Mouse (Mus musculus) frontal cortex, postnatal 14 days (tissue): Measurements from ENCODE around the gene Rrp36.
A peak's percentile ranks its signal among the peaks of the same experiment; 100 is the strongest.

ENCODE experiments used
- DNase-seq, 2 experiments: peaks; one replicate each; pipeline ENCODE4 v3.0.0; 2022; ENCODE audit warnings: low spot score in 2 of 2

Gene Rrp36

DNA sequence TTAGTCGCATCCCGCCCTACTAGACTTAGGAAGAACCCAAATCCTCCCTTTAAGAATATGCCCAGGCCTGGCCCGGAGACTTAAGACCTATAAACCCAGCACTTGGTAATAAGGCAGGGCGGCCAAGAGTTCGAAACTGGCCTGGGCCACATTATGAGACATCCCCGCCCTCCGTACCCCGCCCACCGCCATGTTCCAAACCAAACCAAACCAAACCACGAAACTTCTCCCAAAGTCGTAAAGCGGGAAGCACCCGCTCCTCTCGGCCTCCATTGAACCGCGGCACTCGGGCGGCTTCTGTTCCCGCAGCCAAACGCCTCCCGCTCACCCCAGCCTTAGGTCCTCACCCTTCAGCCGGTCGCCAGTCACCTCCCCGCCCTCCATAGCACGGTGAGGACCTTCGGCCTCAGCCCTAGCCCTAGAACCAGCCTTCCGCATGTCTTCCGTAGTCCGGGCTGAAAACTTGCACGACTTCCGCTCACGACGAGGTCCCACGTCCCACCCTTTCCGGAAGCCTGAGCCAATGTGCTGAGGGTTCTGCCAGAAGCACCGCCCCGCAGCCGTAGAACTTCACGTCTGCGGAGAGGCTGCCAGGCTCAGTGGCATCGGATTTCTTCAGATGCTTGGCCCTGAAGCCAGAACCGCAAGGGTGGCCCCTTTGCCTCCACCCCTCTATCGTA, at the start of gene Rrp36:
Rrp36 (minus strand) TSS at position 503 of the 680 bp plus-strand sequence.
- DNase-seq: peak; percentile 79 to 85

DNA sequence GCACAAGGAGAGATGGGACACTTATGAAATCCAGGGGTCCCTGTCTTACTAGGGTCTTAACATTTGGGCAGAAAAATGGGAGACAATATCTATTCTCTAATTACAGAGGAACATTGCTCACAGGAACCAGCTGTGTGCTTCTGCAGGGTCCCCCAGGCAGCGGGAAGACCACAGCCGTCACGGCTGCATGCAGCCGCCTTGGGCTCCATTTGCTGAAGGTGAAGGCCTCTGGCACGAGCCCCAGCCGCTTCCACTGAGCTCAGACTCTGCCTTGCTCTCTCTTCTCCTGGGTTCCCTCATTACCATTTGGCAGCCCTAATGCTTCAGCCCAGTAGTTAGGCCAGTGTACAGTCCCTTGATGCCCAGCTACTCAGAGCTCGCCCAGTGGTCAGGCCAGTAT, 46.9 kb upstream of the Rrp36 start:
- no peak for DNase-seq

GRCm38 (mm10) chr17:46714756-46715481, 40.8 kb upstream of the Rrp36 start:
- no peak for DNase-seq

DNA sequence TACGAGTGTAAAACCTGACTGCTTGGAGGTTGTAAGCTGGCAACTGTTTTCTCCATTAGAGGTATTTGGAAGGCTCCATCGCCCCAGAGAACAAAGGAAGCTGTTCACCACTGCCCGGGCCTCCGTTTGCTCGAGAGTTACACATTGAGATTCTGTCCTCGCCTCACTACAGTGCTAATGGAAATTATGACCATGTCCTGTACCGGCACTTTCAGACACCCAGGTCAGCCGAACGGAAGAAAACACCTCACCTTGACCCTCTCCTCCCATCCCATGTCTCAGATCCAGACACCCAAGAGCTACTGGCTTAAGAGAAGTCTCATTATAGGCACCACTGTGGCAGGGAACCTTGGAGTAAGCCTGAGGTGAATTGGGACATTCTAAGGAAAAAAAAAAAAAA, 39.7 kb upstream of the Rrp36 start:
- DNase-seq: no peak

DNA sequence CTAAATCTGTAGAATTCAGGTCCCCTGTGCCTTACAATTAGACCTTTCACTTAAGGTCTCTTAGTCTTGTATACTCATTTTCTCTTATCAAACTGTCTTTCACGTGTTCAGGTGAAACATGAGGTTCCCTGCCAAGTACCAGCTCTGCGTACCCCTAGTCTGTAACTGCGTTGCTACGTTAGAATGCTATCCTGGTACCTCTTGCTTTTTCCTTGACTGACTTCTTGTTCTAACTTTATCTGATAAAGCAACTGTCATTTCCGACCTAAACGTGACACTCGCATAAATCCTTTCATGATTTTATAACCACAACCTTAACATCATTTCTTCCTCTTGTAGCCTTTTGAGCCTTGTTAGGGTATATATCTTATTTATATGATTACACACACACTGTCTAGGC, 38.3 kb upstream of the Rrp36 start:
- no peak for DNase-seq

GRCm38 (mm10) chr17:46711612-46712271, 37.6 kb upstream of the Rrp36 start:
- no peak for DNase-seq

- DNase-seq: peak; percentile 81 to 86
Measured at GRCm38 (mm10) chr17:46710959-46711597, 36.9 kb upstream of the Rrp36 start, which contains the start of gene Pex6. Gene Pex6, plus strand, starts transcription at chr17:46711463.

DNA sequence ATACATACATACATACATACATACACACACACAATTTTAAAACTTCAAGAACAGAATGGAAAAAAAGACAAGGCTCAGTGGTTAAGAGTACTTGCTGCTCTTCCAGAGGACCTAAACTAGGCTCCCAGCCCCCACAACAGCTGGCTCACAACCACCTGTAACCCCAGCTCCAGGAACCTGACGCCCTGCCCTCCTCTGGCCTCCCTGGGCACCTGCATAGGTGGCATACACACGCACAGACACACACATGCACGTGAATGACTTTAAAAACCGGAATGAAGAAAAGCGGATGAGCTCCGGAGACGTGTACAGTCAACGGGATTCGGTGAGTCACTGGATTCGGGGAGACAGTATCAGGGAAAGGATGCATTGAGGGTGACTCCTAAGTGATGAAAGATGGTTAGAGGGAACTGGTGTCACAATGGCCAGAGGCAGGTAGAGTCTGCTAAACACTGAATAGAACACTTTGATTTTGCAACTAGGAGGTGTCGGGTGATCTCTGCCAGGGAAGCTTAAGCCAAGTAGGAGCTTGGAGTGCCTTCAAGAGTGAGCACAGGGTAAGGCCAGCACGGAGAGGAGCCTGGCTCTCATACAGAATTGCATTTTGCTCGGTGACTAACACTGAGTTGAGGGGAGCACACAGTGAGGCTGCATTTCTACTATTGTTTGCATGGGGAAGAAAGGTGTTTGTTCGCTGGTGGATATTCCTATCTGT, 32.4 kb upstream of the Rrp36 start:
- no peak for DNase-seq

DNA sequence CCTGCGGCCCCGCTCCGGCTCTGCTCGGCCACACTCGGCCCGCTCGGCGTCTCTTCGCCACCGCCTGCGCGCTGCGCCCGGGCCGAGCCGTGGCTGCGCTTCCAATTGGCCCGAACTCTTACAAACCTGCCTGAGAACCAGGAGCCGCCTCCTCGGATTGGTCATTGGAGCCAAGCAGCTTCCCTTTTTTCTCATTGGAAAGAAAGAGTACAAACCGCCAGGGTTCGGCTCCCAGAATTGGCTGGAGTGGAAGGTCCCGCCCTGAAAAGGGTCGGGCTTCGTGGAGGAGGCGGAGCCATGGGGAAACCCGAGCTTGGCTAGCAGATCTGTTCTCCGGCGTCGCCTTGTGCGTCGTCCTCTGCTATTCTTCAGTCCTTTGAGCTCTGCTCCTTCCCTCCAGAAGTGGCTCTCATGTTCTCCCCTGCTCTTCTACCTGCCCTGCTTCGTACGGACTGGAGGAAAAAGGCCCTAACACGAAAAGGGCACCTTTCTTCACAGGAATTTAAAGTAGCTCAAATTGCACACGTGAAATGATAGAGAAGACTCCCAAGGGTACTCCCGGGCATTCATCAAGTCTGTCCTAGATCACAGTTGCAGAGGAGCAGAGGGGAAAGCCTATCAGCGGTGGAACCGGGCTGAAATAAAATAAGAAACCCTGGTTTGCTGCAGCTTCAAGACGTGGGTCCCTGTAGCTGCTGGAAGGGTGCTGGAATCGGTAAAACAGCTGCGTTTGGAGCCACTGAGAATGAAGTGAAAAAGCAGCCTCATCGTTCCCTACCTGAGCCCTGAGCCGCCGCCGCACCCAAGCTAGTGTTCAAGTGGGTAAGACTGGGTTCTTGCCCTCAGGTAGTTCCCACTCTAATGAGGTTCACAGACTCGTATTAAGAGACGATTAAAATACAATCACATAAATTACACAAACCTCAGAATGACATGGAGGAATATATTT, 31.0 kb upstream of the Rrp36 start, which contains the start of gene Ppp2r5d:
Ppp2r5d (minus strand) TSS at position 225 of the 949 bp plus-strand sequence.
- peak; percentile 96 for DNase-seq

DNA sequence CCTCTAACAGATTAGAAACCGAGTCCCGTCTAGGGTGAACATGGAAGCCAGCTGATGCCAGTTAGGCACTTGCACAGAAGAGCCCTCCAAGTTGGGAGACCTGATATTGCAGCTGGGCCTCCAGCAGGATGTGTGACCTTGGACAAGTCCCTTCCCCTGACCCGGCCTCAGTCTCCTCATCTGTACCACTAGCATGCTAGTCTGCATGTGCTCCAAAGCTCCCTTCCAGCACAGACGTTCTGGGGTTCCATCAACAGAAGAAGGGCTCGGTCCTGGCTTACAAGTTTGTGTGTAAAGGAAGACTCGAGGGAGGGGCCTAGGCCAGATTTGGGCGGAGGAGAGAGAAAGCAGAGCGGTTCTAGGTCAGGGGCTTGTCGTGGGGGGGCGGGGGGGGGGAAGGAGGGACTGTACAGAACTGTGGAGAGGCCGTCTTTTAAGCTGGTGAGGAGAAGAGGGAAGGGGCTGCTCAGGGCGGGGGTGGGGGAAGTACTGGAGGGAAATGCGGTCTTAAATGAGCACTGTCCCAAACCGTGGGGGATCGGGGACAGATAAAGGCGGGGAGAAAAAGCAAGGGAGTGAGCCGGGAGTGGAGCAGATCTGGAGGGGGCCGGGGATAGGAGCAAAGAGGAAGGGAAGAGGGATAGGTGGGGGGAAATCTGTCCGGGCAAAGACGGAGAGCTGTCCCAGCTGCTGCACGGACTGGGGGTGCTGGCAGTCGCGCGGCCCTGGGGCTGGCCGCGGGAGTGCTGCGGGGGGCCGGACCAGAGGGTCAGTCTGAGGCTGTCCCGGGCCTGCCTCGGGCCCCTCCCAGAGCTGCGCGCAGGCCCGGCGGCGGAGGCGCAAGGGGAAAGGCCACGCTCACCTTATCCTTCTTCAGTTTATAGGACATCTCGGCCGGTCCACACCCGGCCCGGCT, 30.1 kb upstream of the Rrp36 start:
- DNase-seq: no peak

DNA sequence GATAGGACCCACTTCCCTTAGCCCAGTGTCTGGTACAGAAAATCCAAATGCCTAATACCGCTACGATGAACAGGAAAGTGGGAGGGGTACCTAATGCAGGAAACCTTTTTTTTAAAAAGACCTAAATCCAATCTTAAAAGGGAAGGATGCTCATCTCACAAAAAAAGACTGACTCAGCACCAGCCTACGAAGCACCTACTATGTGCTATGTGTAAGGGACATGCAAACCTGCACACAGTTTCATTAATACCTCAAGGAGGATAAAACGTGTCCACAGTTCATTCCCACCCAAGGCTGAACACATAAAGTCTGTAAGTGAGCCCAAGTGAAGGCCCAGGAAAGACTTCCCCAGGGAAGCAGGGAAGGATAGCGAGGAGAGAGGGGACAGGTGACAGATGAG, 28.4 kb upstream of the Rrp36 start:
- DNase-seq: no peak

DNA sequence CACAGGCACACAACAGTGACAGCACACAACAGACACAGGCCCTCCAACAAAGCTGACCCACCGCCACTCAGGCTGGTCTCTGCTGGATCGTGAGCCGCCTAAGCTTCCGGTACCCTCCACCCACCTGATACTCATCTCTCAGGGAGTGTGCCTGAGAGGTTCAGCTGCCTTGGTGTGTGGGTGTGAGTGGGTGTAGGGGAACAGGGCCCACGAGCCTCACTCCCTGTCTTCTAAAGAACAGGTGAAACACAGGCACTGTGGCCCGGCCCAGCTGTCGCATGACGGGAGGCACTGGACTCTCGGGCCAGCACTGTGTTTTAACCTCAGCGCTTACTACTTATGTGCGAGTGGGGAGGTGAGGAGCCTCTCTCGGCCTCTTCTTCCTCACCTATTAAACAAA, 27.9 kb upstream of the Rrp36 start:
- no peak for DNase-seq

- DNase-seq: no peak
Measured at GRCm38 (mm10) chr17:46701489-46701888, 27.3 kb upstream of the Rrp36 start.

DNA sequence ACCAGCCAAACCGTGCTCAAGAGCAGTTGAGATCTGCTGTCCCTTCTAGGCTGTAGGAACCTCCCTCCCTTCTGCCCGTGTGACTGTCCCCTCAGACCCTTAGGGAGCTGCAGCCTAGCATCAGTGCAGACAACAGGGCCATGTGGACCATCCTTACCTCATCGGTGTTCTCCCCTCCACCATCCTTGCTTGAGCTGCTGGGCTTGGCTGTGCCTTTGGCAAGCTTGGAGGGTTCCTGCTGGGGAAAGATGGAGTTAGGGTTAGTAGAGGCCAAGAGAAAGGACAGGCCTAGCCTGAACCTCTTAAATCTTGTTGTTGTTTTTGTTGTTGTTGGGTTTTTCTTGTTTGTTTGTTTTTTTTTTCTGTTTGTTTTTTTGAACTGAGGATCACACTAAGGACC, 25.8 kb upstream of the Rrp36 start:
- DNase-seq: no peak

DNA sequence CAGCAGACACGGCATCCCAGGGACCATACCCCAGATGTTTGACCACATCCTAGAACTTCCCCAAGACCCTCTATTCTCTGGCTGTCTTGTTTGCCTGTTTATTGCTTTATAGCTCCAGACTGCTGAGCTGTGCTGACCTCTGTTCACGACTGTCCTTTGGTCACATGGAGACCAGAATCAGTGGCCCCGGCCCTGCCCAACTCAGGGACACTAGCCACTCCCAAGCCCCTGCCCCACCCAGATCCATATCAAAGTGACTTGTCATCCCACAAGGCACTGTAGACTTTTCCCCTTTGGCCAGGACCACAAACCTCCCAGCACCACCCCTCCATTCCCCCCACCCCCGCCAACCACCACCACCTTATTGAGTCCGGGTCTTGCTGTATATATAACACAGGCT, 25.1 kb upstream of the Rrp36 start:
- no peak for DNase-seq

DNA sequence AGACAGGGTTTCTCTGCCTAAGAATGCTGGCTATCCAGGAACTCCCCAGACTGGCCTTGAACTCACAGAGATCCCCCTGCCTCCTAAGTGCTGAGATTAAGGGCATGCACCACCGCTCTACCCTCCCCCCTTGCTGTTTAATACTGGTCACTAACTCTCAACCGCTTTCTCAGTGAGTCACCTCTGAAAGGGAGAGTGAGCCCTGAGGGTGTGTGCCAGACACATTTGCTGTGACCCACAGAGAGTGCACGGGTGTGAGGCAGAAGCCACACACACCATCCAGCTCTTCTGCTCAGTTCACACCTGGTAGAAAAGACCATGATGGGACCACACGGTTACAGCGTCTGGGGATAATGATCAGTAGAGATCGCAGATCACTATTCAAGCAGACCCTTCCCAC, 24.4 kb upstream of the Rrp36 start:
- DNase-seq: no peak

- DNase-seq: no peak
Measured at GRCm38 (mm10) chr17:46694517-46695063, 20.4 kb upstream of the Rrp36 start.

DNA sequence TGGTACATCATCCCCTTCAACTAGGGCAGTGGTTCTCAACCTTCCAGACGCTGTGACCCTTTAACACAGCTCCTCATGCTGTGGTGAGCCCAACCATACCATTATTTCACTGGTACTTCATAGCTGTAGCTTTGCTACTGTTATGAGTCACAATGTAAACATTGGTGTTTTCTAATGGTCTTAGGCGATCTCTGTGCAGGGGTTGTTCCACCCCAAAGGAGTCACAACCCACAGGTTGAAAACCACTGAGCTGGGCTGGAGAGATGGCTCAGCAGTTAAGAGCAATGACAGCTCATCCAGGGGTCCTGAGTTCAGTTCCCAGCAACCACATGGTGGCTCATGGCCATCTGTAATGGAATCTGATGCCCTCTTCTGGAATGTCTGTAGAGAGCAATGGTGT, 17.2 kb upstream of the Rrp36 start:
- DNase-seq: no peak

- DNase-seq: no peak
Measured at GRCm38 (mm10) chr17:46690665-46691064, 16.5 kb upstream of the Rrp36 start.
